Mouse (Mus musculus) embryonic facial prominence, embryonic 14.5 days (tissue): Measurements from ENCODE around the gene Prm2. TPM values are rescaled to one million over a fixed set of nuclear protein-coding genes. Genes with fewer than 3 reads are reported as not detected.

Experiments
- ATAC-seq: fragments of 200-750 bp; cut with Nextera tagmentation; 2 replicates; pipeline ENCODE4 v1.8.0; 2017; ENCODE audit warnings: low read depth, moderate number of reproducible peaks, moderate TSS enrichment
- DNase-seq: peaks from one replicate; pipeline ENCODE4 v3.0.0-alpha.2; 2015; ENCODE audit warnings: low spot score
- H3K27ac ChIP-seq: fragments of 300-500 bp; sonication (generic); replicated peaks from 2 replicates; pipeline ENCODE4 v1.5.1; 2014; ENCODE audit warnings: low read depth, mild to moderate bottlenecking, low read length, moderate library complexity
- H3K27me3 ChIP-seq: fragments of 300-500 bp; sonication (generic); replicated peaks from 2 replicates; pipeline ENCODE4 v1.6.1; 2014; ENCODE audit warnings: low read length; ENCODE audit not compliant: control insufficient read depth, insufficient read depth
- H3K36me3 ChIP-seq: fragments of 300-500 bp; sonication (generic); 2 replicates; pipeline ENCODE4 v1.6.1; 2014; ENCODE audit warnings: low read length, mixed read lengths; ENCODE audit not compliant: control insufficient read depth, insufficient read depth
- H3K4me1 ChIP-seq: fragments of 300-500 bp; sonication (generic); 2 replicates; pipeline ENCODE4 v1.6.1; 2014; ENCODE audit warnings: antibody characterized with exemption, low read length; ENCODE audit not compliant: control insufficient read depth, insufficient read depth
- H3K4me2 ChIP-seq: fragments of 300-500 bp; sonication (generic); 2 replicates; pipeline ENCODE4 v1.6.1; 2014; ENCODE audit warnings: low read depth, mild to moderate bottlenecking, low read length, moderate library complexity, mixed read lengths
- H3K4me3 ChIP-seq: fragments of 300-500 bp; sonication (generic); 2 replicates; pipeline ENCODE4 v1.5.1; 2014; ENCODE audit warnings: low read depth, mild to moderate bottlenecking, low read length
- H3K9ac ChIP-seq: fragments of 300-500 bp; sonication (generic); 2 replicates; pipeline ENCODE4 v1.6.1; 2014; ENCODE audit warnings: low read depth, mild to moderate bottlenecking, low read length, moderate library complexity, mixed read lengths
- H3K9me3 ChIP-seq: fragments of 300-500 bp; sonication (generic); 2 replicates; pipeline ENCODE4 v1.6.1; 2016; ENCODE audit warnings: low read length; ENCODE audit not compliant: control insufficient read depth
- WGBS: fragments of 180-500 bp; shearing (Covaris S2); extraction: QIAGEN DNeasy Blood & Tissue Kit; methylation state at CpG from one replicate; pipeline ENCODE4 v1.1.7; 2014; 5-methylcytosine and 5-hydroxymethylcytosine counted together
- polyA plus RNA-seq: library from polyadenylated mRNA; unstranded; fragments of >200 nt; fragmentation: Nextera tagmentation; extraction: Ambion mirVana; gene quantifications from 2 replicates; pipeline ENCODE4 v1.2.1, GENCODE M21; 2014

The Prm2 gene
- polyA plus RNA-seq, 1 experiment from 2014 or later: not detected

DNA sequence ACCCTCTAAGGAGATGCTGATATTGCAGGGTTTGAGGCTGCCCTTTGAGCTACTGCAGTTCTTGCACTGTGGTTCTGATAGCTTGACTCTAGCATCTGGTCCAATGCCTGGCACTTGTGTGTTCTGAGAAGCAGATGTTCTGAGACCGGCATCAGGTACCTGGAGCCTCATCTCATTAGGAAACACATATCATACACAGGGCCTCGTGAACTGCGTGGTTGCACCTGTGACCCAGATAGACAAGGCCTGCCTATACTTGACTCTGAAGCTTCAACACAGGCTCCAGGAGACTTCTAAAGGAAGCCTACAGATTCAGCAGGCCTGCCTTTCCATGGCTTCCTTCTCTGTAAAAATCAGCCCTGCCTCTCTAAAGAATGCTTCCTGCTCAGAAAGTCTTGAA, 40.5 kb upstream of the Prm2 start:
- Histone ChIP-seq H3K4me3 (no peak overlapping the region), H3K9me3 (no peaks in the 10 kb centered on the region), H3K27ac (no peak overlapping the region), H3K4me1 (peaks cover 14% of the 10 kb centered on the region), H3K27me3 (no peaks in the 10 kb centered on the region), H3K9ac (no peak overlapping the region), H3K4me2 (no peak overlapping the region), H3K36me3 (no peaks in the 10 kb centered on the region)
- no peak for ATAC-seq
- DNase-seq: no peak
- 94% methylated on average over 3 of the region's 3 CpGs for WGBS

DNA sequence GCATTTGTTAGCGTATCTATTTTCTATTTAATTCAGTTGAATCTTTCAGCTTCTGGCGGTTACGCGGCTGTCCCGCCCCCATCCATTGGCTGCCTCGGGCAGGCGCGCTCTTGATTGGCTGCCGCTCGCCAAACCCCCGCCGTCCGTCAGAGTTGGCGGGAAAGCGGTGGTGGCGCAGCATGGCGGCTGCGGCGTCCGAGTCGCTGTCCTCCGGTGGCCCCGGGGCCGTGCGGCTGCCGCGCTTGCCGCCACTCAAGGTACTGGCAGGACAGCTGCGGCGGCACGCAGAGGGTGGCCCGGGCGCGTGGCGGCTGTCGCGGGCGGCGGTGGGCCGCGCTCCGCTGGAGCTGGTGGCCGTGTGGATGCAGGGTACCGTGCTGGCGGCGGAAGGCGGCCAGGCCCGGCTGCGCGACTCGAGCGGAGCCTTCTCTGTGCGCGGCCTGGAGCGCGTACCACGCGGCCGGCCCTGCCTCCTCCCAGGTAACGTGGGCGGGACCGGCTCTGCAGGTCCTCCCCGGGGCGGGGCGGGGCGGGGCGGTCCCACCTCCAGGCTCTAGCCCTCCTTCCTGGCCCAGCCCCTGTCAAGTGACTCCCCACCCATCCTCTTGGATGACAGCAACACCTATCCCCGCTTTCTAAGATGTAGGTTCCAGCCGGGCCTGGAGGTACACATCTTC, 39.1 kb upstream of the Prm2 start, which contains the start of gene Rmi2:
Gene Rmi2, plus strand, starts transcription at position 149 of the 677 bp plus-strand sequence.
- DNase-seq (peak; percentile 94), ATAC-seq (peak; percentile 93)
- H3K27me3 ChIP-seq: no peaks in the 10 kb centered on the region
- H3K9ac ChIP-seq: peak within 1 kb of the TSS; percentile 82
- peak within 1 kb of the TSS; percentile 95 for H3K4me2 ChIP-seq
- no peaks in the 10 kb centered on the region for H3K9me3 ChIP-seq
- peaks cover 14% of the 10 kb centered on the region for H3K4me1 ChIP-seq
- peak within 1 kb of the TSS; percentile 88 for H3K27ac ChIP-seq
- WGBS: under 1% methylated on average over 32 of the region's 69 CpGs
- no peaks in the 10 kb centered on the region for H3K36me3 ChIP-seq
- H3K4me3 ChIP-seq: peak within 1 kb of the TSS; percentile 80

- H3K4me1 ChIP-seq: peaks cover 14% of the 10 kb centered on the region
- no peaks in the 10 kb centered on the region for H3K27me3 ChIP-seq
- DNase-seq (peak; percentile 42), ATAC-seq (no peak)
- H3K9me3 ChIP-seq: no peaks in the 10 kb centered on the region
- H3K9ac ChIP-seq: peak overlapping the region; percentile 82
- no peaks in the 10 kb centered on the region for H3K36me3 ChIP-seq
- WGBS: 8% methylated on average over 12 of the region's 12 CpGs
- H3K4me3 ChIP-seq: peak overlapping the region; percentile 80
- H3K4me2 ChIP-seq: peak overlapping the region; percentile 95
- H3K27ac ChIP-seq: peak overlapping the region; percentile 88; the same call in 1 of the 2 replicates
These were observed 38.6 kb upstream of the Prm2 start for GRCm38 (mm10) chr16:10834542-10834910.

DNA sequence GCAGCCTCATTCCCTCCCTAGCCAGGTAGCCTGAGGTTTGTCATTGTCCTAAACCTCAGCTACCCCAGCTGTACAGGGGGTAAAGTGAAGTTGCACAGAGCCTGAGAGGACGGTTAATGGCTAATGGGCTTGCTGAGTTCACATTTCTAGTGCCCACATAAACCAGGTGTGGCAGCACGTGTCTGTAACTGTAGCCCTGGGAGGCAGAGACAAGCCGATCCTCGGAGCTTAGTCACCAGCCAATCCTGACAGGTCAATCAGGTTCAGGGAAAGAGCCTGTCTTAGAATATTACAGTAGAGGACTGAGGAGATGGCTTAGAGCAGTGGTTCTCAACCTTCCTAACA, 32.5 kb upstream of the Prm2 start:
- WGBS: 66% methylated on average over 4 of the region's 4 CpGs
- Histone ChIP-seq H3K27ac (no peak overlapping the region), H3K36me3 (no peaks in the 10 kb centered on the region), H3K4me1 (no peaks in the 10 kb centered on the region), H3K27me3 (no peaks in the 10 kb centered on the region), H3K4me2 (no peak overlapping the region), H3K9ac (no peak overlapping the region), H3K9me3 (0 out of 2 replicates have a peak, but pooled peaks cover 1% of the 10 kb centered on the region), H3K4me3 (no peak overlapping the region)
- DNase-seq (no peak), ATAC-seq (no peak)

DNA sequence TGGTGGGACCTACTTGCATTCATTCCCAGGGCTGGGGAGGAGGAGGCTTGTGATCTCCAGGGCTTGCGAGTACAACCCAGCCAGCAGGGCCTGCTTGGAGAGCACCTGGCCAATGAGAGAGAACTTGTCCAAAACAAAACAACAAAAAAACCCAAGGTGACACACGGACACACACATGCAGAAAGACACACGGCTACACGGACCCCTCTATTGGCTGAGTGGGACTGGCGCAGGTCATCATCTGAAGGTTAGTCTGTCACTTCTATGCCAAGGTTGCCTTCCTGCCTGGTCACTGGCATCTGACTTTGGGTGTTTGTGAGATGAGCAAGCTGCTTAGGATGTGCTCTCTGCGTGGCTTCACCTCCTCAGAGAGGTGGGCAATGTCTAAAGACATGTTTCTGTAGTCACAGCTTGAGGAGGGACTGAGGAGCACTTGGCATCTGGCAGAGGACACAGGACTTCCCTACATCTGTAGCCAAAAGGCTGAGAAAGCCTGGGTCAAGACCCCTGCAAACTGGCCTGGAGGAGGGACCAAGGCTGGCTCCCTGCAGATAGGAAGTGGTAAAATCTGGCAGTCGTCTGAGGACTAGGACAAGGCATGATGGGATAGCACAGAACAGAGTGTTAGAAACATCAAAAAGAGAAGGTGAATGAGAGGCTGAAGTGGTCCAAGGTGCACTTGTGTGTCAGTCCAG, 32.0 kb upstream of the Prm2 start:
- Histone ChIP-seq H3K4me1 (no peaks in the 10 kb centered on the region), H3K4me2 (no peak overlapping the region), H3K4me3 (no peak overlapping the region), H3K9me3 (0 out of 2 replicates have a peak, but pooled peaks cover 3% of the 10 kb centered on the region), H3K36me3 (no peaks in the 10 kb centered on the region), H3K27me3 (no peaks in the 10 kb centered on the region), H3K27ac (no peak overlapping the region), H3K9ac (no peak overlapping the region)
- no peak for ATAC-seq
- no peak for DNase-seq
- 78% methylated on average over 7 of the region's 7 CpGs for WGBS

GRCm38 (mm10) chr16:10827269-10827668, 31.3 kb upstream of the Prm2 start:
- Histone ChIP-seq H3K4me1 (no peaks in the 10 kb centered on the region), H3K27ac (no peak overlapping the region), H3K36me3 (no peaks in the 10 kb centered on the region), H3K9me3 (0 out of 2 replicates have a peak, but pooled peaks cover 3% of the 10 kb centered on the region), H3K4me2 (no peak overlapping the region), H3K9ac (no peak overlapping the region), H3K4me3 (no peak overlapping the region), H3K27me3 (no peaks in the 10 kb centered on the region)
- WGBS: 87% methylated on average over 9 of the region's 9 CpGs
- ATAC-seq: no peak
- no peak for DNase-seq

DNA sequence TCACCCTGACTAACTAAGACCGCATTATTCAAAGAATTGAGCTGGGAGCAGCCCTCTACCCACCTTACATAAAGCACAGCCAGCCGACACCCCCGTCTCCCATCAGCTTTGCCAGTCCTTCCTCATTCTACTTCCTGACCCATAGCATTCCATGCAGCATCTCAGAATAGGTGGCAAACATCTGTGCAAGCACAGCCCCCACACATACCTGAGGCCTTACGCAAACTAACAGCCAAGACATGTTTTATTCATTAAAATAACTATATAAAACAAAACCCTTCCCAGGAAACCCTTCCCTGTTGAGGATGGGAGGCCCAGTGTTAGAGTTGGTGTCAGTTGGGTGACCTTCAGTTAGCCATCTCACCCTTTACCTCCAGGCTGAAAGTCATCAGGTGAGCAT, 29.9 kb upstream of the Prm2 start:
- no peak overlapping the region for H3K4me2 ChIP-seq
- no peak overlapping the region for H3K9ac ChIP-seq
- H3K4me1 ChIP-seq: no peaks in the 10 kb centered on the region
- no peak overlapping the region for H3K4me3 ChIP-seq
- no peaks in the 10 kb centered on the region for H3K27me3 ChIP-seq
- ATAC-seq (no peak), DNase-seq (no peak)
- WGBS: 62% methylated on average over 4 of the region's 4 CpGs
- H3K27ac ChIP-seq: no peak overlapping the region
- H3K36me3 ChIP-seq: no peaks in the 10 kb centered on the region
- 0 out of 2 replicates have a peak, but pooled peaks cover 3% of the 10 kb centered on the region for H3K9me3 ChIP-seq

DNA sequence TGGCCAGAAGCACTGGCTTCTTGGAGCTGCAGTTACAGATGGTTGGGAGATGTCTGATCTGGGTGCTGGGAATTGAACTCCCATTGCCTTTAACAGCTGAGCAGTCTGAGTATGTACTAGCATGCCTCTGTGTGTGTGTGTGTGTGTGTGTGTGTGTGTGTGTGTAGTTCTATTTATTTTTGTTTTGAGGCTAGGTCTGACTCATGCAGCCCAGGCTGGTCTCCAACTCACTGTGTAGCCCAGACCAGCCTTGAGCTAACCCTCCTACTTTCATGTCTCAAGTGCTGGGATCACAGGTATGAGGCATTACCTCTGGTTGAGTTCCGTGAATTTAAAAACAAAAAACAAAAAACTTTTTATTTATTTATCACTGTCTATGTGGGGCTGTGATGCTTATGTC, 28.6 kb upstream of the Prm2 start:
- ATAC-seq: no peak
- Histone ChIP-seq H3K27me3 (no peaks in the 10 kb centered on the region), H3K9me3 (0 out of 2 replicates have a peak, but pooled peaks cover 3% of the 10 kb centered on the region), H3K36me3 (no peaks in the 10 kb centered on the region), H3K4me2 (no peak overlapping the region), H3K27ac (no peak overlapping the region), H3K4me3 (no peak overlapping the region), H3K4me1 (no peaks in the 10 kb centered on the region), H3K9ac (no peak overlapping the region)
- 90% methylated on average over 1 of the region's 1 CpGs for WGBS
- DNase-seq: no peak
